Mouse (Mus musculus): ENCODE results near the gene Midn. TPM values are rescaled to one million over a fixed set of nuclear protein-coding genes. Genes with fewer than 3 reads are reported as not detected.

The Midn gene
- 10 to 100 TPM; 37.6 to 49.3 TPM for total RNA-seq (2021)
- long read RNA-seq, experiment 1, partial matches to known transcripts: 0 of 7 reads
- long read RNA-seq, experiment 1, other reads (novel, unspliced or antisense): 7 of 7 reads
- long read RNA-seq, experiment 2, partial matches to known transcripts: 0 of 17 reads
- long read RNA-seq, experiment 2, other reads (novel, unspliced or antisense): 17 of 17 reads

GRCm38 (mm10) chr10:80147719-80148601 lies at the start of gene Midn:
TSS of gene Midn (plus strand) at chr10:80148272.
- DNase-seq: peak; percentile 82 to 86
- intact Hi-C loops (cut with DNase I): no loop called here

- intact Hi-C loops (cut with DNase I): no loop called here
These were observed 49.4 kb upstream of the Midn start for GRCm38 (mm10) chr10:80098630-80099029.

GRCm38 (mm10) chr10:80100982-80101381 lies 47.1 kb upstream of the Midn start:
- intact Hi-C loops (cut with DNase I): no loop called here

More at GRCm38 (mm10) chr10:80098630-80099029, 49.4 kb upstream of the Midn start:
- DNase-seq: no peak

GRCm38 (mm10) chr10:80102216-80102915 lies 45.7 kb upstream of the Midn start:
- peak; percentile 81 to 84 for DNase-seq
- intact Hi-C loops (cut with DNase I): no loop called here

More at GRCm38 (mm10) chr10:80100982-80101381, 47.1 kb upstream of the Midn start:
- no peak for DNase-seq

GRCm38 (mm10) chr10:80103032-80103431 lies 45.0 kb upstream of the Midn start:
- no peak for DNase-seq
- intact Hi-C loops (cut with DNase I): no loop called here

GRCm38 (mm10) chr10:80104181-80104580 lies 43.9 kb upstream of the Midn start:
- DNase-seq: no peak
- intact Hi-C loops (cut with DNase I): no loop called here

- no peak for DNase-seq
- intact Hi-C loops (cut with DNase I): no loop called here
These were observed 42.6 kb upstream of the Midn start, which contains the start of gene Sbno2 for GRCm38 (mm10) chr10:80105460-80105859. TSS of gene Sbno2 (minus strand) at chr10:80105571.

GRCm38 (mm10) chr10:80105926-80106325 lies 42.1 kb upstream of the Midn start:
- DNase-seq: no peak
- intact Hi-C loops (cut with DNase I): no loop called here

- no peak for DNase-seq
- intact Hi-C loops (cut with DNase I): no loop called here
These were observed 40.4 kb upstream of the Midn start for GRCm38 (mm10) chr10:80107678-80108077.

- DNase-seq: peak; percentile 82 to 94
- intact Hi-C loops (cut with DNase I): loop anchor here (1.0 to 5.0 kb wide), 4 partner anchors 37 to 127 kb away; partner anchors contain the start of gene Cnn2
These were observed 33.5 kb upstream of the Midn start for GRCm38 (mm10) chr10:80114341-80115284.

- DNase-seq: peak; percentile 92 to 100
- intact Hi-C loops (cut with DNase I): no loop called here
These were observed 32.7 kb upstream of the Midn start, which contains the start of gene Stk11 for GRCm38 (mm10) chr10:80115290-80115943. TSS of gene Stk11 (plus strand) at chr10:80115803.

GRCm38 (mm10) chr10:80115944-80116335 lies 32.1 kb upstream of the Midn start:
- intact Hi-C loops (cut with DNase I): no loop called here
- DNase-seq: no peak

GRCm38 (mm10) chr10:80116563-80116926 lies 31.5 kb upstream of the Midn start:
- intact Hi-C loops (cut with DNase I): no loop called here
- no peak for DNase-seq

- intact Hi-C loops (cut with DNase I): no loop called here
- peak; percentile 60 for DNase-seq
These were observed 31.0 kb upstream of the Midn start for GRCm38 (mm10) chr10:80116927-80117691.

GRCm38 (mm10) chr10:80117736-80118135 lies 30.3 kb upstream of the Midn start:
- no peak for DNase-seq
- intact Hi-C loops (cut with DNase I): no loop called here

- DNase-seq: no peak
- intact Hi-C loops (cut with DNase I): no loop called here
These were observed 29.5 kb upstream of the Midn start for GRCm38 (mm10) chr10:80118552-80118951.

GRCm38 (mm10) chr10:80120146-80120545 lies 27.9 kb upstream of the Midn start:
- DNase-seq: peak in 1 of 2 experiments; percentile 51
- intact Hi-C loops (cut with DNase I): loop anchor here (2.0 kb wide), 1 partner anchor 19 kb away; the partner anchor contains the start of gene Atp5d

GRCm38 (mm10) chr10:80121639-80122038 lies 26.4 kb upstream of the Midn start:
- DNase-seq: no peak

More at GRCm38 (mm10) chr10:80121639-80122038, 26.4 kb upstream of the Midn start:
- intact Hi-C loops (cut with DNase I): loop anchor here (2.0 kb wide), 1 partner anchor 17 kb away; the partner anchor contains the start of gene Atp5d
